Mouse (Mus musculus) kidney, postnatal 10 days (tissue): ENCODE results near the gene Snx30.
"Not testable (repeated sequence)": the region's sequence is repeated elsewhere in the genome, so short reads cannot be mapped to it uniquely, and the experiment has no call there.

Experiments
- DNase-seq: peaks from one replicate; pipeline ENCODE4 v3.0.0; 2021; ENCODE audit warnings: mixed read lengths

The Snx30 gene

DNA sequence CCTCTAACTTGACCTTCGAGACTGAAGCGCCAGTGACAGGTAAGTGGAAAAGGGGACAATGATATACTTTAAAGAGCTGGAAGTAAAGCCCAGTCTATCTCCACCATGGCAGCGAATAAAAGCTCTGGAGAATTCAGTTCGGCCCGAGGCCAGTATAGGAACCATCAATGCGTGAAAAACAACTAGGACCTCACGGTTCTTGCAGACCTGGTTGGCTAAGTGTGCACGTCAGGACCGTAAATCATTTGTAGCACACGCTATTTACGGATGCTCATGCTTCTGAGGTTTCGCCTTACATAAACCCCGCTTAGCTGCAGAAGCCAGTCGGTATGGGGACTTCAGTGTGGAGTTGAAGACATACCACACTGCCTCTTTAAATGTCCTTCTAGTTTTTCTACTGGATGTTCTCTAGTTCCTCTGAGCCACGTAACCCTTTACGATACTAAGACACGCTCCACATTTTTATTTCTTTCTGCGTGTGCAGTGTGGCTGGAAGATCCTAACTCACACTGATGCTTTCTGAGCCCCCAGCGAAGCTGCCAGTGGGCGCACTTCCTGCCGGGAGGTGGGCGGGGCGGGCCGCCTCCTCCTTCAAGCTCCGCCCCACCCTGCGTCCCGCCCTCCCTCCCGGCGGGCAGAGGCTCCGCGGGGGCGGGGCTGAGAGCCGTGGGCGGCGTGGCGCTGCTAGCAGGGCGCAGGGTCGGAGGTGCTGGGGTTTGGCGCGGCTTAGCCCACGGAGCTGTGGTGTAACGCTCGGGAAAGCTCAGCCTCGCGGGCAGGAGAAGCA lies at the start of gene Snx30:
Snx30 (plus strand) TSS at position 660 of the 787 bp plus-strand sequence.
- DNase-seq = peak; percentile 96

DNA sequence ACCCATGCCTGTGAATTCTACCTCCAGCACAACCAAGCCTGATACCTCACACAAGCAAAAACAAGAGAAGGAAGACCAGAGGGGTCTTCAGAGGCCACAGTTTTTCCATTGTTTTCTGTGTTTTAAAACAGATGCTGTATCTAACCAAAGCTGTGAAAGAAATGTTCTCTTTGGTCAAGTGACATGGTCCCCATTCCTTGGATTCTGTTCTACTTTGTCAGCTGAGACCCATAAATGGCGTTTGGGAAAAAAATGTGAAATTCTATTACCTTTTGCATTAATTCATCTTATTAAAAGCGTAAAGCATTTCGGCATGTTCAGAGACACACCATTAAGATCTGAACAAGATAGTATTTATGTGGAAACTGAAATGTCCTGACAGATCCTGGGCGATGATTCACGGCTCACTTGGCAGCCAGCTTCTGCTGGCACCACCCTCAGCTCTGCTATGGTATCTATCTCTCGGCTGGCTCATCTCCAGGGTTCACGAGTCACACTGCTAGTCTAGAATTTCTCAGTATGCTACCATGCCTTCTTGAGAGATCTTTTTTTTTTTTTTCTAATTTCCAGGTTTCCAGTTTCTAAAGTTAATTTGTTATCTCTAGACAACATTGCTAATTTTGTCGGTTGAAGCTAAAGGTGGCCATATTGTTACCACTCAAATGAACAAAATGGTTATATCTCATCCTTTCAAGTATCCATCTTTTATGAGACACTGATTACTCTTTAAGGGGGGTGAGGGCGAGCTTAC lies 49.1 kb upstream of the Snx30 start:
- DNase-seq = peak; percentile 77

GRCm38 (mm10) chr4:59757452-59758435 lies 47.9 kb upstream of the Snx30 start:
- DNase-seq = peak; percentile 53

GRCm38 (mm10) chr4:59760016-59760415 lies 45.6 kb upstream of the Snx30 start:
- no peak for DNase-seq

- peak; percentile 79 for DNase-seq
Measured at GRCm38 (mm10) chr4:59760636-59761364, 44.8 kb upstream of the Snx30 start.

DNA sequence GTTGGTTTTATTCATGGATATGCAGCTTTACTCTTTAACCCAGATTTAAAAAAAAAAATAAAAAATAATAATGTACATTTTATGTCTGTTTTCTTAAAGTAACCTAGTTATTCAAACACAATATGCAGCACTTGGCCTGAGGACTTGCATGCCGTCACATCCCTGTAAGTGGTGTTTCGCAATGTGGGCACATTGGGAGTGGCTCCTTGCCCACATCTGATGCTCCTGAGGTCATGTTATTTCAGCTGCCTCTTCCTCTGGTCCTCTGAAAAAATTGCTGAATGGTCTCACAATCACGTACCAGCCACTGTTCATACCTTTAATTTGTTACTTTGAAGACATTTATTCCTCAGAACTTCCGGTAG lies 44.3 kb upstream of the Snx30 start:
- DNase-seq = no peak

- no peak for DNase-seq
Measured at GRCm38 (mm10) chr4:59764950-59765349, 40.7 kb upstream of the Snx30 start.

- peak; percentile 31 for DNase-seq
Measured at GRCm38 (mm10) chr4:59765385-59766005, 40.1 kb upstream of the Snx30 start.

DNA sequence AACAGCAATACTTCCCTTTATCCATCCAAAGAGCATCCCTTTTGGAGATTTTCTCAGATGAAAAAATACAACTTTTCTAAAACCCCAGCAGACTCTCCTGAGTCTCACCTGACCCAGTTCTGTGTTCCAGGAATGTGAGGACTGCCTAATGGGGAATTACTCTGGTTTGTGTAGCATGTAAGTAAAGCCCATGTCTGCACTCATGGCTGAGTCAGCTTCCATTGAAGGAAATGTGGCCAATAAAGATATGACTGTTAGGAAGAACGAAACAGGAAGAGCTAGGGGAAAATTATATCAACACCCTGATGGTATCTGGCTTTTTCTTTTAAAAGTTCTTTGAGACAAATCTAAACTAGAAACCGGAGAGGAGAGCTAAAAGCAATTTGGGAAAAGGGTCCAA lies 37.9 kb upstream of the Snx30 start:
- DNase-seq = no peak

DNA sequence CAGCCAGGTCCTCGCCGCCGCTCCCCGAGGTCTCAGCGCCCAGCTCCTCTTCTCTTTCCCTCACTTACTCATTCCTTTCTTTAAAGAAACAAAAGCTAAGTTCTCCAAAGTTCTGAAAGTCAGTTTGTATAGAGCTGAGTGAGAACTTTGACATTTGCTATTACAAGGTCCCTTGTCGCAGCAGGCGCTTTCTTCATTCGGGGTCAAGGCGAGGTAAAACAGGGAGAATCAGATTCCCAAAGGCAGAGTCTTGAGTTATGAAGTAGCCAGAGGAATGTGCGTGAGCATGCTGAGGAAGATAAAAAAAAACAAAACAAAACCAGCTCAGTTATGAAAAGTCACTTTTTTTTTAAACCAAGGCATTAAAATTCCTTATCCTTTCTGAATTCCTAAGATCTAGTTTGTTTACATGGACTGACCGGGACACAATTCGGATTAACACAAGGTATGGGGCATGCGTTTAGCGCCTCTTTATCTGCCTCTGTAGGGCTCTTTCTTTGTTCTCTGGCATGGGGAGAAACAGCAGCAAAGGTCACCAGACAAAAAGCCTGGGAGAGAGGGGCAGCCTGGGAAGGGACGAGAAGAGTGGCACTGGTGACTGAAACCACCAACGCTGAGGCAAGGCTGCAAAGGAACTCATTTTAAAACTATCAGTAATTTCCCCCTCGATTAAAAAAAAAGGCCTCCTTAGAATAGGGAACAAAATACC lies 33.3 kb upstream of the Snx30 start:
- no peak for DNase-seq

DNA sequence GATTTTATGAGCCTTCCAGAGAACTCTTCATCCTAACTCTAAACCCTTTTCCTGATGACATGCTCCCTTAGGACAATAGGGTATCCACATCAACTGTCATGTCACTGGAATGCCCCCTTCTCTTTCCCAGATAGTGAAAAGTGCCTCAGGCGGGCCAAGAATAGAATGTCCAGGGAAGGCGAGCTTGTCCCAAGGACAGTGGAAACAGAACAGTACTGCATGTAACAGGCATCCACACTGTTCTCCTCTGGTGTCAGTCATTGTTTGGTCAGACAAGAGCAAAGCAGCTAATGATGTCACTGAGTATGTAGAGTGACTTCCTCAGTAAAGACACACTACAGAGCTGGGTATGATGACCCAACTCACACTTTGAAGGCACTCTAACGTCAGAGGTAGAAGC lies 27.8 kb upstream of the Snx30 start:
- DNase-seq = no peak

GRCm38 (mm10) chr4:59780568-59780967 lies 25.1 kb upstream of the Snx30 start:
- peak; percentile 48 for DNase-seq

GRCm38 (mm10) chr4:59782853-59783684 lies 22.6 kb upstream of the Snx30 start:
- no peak for DNase-seq

DNA sequence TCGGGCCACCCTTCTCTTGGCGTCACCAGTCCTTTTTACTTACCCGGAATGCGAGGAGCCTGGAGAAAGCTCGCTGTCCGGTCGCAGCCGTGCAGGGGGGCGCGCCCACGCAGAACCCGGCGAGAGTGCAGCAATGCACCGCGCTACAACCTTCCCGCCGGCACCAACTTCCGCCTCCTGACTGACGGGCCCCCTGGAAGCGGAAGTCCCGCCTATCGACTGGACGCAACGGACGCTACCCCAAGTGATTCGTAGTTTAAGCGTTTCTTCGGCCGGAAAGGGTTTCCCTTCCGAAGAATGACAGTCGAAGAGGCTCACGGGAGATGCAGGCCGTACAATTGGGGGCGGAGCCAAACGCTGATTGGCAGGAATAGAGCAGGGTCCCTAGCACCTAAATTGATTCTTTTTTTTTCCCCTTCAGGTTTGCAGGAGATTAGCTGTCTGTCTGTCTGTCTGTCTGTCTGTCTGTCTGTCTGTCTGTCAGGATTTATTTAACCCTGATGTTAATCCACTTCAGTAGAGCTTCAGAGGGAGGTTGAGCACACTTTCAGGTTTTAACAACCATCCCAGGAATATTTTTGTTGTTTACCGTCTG lies 21.9 kb upstream of the Snx30 start:
- DNase-seq = peak; percentile 97

GRCm38 (mm10) chr4:59785412-59785811 lies 20.2 kb upstream of the Snx30 start:
- DNase-seq = no peak

- peak; percentile 87 for DNase-seq
Measured at GRCm38 (mm10) chr4:59786661-59787060, 19.0 kb upstream of the Snx30 start.

- DNase-seq = no peak
Measured at GRCm38 (mm10) chr4:59787126-59787525, 18.5 kb upstream of the Snx30 start.

- DNase-seq = no peak
Measured at GRCm38 (mm10) chr4:59789015-59789414, 16.6 kb upstream of the Snx30 start.

- DNase-seq = not testable (repeated sequence)
Measured at GRCm38 (mm10) chr4:59793626-59794025, 12.0 kb upstream of the Snx30 start.

DNA sequence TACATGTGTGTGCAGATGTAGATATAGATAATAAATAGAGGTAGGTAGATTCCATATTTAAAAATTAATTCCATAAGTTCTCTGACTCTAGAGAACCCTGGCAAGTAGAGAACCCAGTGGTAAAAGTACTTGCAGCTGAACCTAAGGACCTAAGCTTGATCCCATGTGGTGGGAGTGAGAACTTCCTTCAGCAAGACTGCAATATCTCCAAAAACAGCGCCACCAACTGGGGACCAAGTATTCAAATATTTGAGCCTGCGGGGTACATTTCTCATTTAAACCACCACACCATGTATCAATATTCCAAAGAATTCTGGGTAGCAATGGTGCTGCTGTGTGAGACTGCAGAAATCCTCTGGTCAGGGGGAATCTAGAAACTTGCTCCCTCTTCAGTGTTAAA lies 11.5 kb upstream of the Snx30 start:
- no peak for DNase-seq
